Mouse (Mus musculus): Measurements from ENCODE around the gene Bmp2k. TPM values are rescaled to one million over a fixed set of nuclear protein-coding genes. Genes with fewer than 3 reads are reported as not detected.
"Not testable (repeated sequence)": the region's sequence is repeated elsewhere in the genome, so short reads cannot be mapped to it uniquely, and the experiment has no call there.

The Bmp2k gene
- total RNA-seq, 2 experiments from 2014 or later: 14.0 to 16.8 TPM

DNA sequence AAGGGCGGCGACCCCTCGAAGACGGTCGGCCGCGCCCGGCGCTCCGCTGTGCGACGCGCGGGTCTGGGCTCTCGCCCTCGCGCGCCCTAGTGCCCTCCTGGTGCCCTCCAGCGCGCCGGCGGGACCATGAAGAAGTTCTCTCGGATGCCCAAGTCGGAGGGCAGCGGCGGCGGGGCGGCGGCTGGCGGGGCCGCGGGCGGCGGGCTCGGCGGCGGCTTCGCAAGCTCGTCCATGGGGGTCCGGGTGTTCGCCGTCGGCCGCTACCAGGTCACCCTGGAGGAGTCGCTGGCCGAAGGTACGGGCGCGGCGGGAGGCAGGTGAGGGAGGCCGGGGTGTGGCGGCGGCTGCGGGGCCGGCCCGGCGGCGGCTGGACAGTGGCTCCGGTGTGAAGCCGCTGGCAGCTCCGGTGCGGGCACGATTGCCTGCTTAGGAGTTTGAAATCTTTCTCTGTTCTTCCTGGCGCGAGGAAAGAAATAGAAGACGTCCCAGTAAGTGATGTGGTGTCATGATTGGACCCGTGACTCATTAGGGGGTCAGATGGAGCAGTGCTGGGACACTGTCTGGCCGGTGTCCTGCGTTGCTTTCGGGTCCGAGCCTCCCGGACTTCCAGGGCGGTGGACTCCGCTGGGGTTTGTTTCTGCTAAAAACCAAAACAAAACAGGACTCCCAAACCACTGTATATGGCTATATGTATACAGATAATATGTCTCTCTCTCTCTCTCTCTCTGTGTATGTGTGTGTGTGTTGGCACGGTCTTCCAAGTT, 495 bp downstream of the Bmp2k start:
- ATAC-seq (replicated peaks; ENCODE audit: low FRiP score, low TSS enrichment, poor library complexity, severe bottlenecking): peak; percentile 57

DNA sequence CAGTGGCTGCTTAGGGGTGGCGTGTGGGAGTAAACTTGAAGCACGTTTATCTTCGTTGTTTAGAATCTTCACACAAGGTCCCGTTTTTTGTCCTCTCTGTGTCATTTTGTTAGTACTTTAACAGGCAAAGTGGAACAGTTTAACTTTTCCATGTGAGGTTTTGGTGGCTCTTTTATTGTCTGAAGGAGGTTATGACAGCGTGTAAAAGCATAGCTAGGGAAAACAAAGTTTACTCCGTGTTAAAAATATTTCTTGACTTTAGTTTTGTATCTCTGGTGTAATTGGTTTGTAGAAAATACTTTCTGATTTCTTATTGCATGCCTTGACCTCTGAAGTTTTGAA, 1.0 kb downstream of the Bmp2k start:
- ATAC-seq (replicated peaks; ENCODE audit: low FRiP score, low TSS enrichment, poor library complexity, severe bottlenecking): no peak; the same call in 1 of the 2 replicates

DNA sequence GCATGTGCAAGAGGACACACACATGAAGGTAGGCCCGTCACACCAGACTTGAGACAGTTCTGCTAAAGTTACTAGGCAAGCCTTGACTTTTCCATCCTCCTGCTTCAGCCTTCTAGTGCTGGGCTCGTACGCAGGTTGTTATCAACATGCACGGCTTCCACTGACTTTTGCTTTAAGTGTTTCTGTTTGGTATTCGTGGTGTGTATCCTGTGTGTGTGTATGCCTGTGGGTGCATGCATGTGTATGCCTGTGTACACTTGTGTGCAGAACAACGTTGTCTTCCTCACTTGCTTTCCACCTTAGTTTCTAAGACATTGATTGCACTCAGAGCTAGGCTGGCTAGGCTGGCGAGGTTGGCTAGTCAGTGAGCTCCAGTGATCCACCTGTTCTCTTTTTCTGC, 2.1 kb downstream of the Bmp2k start:
- no peak for ATAC-seq (replicated peaks; ENCODE audit: low FRiP score, low TSS enrichment, poor library complexity, severe bottlenecking)

GRCm38 (mm10) chr5:97000524-97000923, 3.0 kb downstream of the Bmp2k start:
- ATAC-seq (replicated peaks; ENCODE audit: low FRiP score, low TSS enrichment, poor library complexity, severe bottlenecking): no peak

GRCm38 (mm10) chr5:97001153-97001552, 3.7 kb downstream of the Bmp2k start:
- ATAC-seq (replicated peaks; ENCODE audit: low FRiP score, low TSS enrichment, poor library complexity, severe bottlenecking): no peak

DNA sequence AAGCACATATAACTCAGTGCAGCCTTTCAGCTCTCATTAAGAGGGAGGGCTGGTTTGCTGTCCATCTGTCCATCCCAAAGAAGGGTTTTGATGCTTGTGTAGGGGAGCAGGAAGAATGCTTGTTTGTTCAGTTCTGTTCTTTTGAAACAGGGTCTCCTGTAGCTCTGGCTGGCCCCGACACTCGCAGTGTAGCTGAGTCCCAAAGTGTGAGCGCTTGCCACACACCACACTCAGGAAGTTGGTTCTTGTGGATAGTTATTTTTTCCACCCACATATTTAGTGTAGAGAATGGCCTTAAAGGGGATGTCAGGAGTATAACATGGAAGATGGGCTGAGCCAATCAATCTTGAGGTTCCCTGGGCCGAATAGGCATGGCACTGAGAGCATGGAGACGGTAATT, 4.1 kb downstream of the Bmp2k start:
- no peak for ATAC-seq (replicated peaks; ENCODE audit: low FRiP score, low TSS enrichment, poor library complexity, severe bottlenecking)

- ATAC-seq (replicated peaks; ENCODE audit: low FRiP score, low TSS enrichment, poor library complexity, severe bottlenecking): no peak
Observed at GRCm38 (mm10) chr5:97002336-97002735, 4.8 kb downstream of the Bmp2k start.

DNA sequence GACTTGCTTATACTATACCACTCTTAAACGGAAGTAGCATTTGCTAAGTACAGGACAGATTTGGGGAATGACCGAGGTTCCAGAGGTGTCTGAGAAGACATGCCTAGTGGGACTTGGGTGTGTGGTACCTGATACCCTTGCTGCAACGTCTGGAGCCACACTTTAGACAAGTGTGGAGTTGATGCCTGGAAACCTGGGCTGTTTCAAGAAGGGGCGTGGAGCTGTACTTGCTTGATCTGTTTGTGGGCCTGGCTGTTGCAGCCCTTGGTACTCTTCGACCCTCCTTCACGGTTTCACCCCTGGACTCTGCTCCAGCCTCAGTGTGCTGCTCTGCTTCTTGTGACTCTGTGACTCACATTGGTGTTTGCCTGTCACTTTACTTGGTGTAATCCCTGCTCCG, 5.4 kb downstream of the Bmp2k start:
- ATAC-seq (replicated peaks; ENCODE audit: low FRiP score, low TSS enrichment, poor library complexity, severe bottlenecking): no peak

- ATAC-seq (replicated peaks; ENCODE audit: low FRiP score, low TSS enrichment, poor library complexity, severe bottlenecking): peak; percentile 23; the same call in 1 of the 2 replicates
Observed at GRCm38 (mm10) chr5:97004178-97005030, 6.9 kb downstream of the Bmp2k start.

DNA sequence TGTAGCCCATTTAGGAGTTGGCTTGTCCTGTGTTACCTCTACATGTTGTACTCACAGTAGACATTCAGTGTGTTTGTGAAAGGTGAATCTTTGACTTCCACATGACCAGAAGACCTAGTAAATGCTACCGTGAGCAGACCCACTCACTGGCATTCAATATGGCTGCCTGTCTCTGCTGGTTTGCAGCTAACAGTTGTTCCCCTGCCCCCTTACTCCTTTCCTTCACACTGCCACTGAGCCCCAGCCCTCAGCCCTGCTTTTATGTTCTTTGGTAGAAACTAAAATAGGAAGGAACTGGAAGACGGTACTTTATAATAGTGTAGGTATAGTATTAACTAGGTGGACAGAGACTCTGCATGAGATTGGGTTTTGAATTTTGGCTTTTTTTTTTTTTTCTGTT, 8.4 kb downstream of the Bmp2k start:
- no peak for ATAC-seq (replicated peaks; ENCODE audit: low FRiP score, low TSS enrichment, poor library complexity, severe bottlenecking)

GRCm38 (mm10) chr5:97006929-97007328, 9.4 kb downstream of the Bmp2k start:
- no peak for ATAC-seq (replicated peaks; ENCODE audit: low FRiP score, low TSS enrichment, poor library complexity, severe bottlenecking)

DNA sequence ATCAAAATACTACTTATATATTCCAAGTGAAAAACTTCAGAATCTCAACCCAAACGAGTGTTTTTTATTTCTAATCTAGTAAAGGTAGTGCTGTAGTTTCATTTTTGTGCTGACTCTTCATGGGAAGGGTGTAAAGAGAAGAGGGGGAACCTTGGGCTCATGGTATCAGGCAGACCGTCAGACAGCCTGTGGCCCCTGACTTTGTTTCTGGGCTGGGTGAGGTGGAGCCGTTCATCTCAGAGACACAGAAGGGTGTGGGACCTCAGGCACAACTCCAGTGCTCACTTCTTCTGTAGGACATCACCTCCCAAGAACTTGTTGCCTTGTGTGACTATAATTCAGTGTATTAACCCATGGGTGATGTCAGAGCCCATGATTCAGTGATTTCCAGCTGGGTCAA, 10.0 kb downstream of the Bmp2k start:
- peak; percentile 69 for ATAC-seq (replicated peaks; ENCODE audit: low FRiP score, low TSS enrichment, poor library complexity, severe bottlenecking)

DNA sequence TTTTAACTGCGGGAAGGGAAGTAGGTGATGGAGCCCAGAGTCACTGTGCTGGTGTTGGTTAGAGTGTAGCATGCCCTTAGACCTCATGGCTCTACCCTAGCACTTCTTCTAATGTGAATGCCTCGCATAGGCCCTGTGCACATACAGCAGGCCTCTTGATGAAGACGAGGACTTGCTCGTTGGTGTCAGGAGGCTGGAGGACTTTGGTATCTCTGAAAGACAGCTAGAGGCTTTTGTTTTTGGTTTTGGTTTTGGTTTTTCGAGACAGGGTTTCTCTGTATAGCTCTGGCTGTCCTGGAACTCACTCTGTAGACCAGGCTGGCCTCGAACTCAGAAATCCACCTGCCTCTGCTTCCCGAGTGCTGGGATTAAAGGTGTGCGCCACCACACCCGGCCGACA, 11.7 kb downstream of the Bmp2k start:
- not testable (repeated sequence) for ATAC-seq (replicated peaks; ENCODE audit: low FRiP score, low TSS enrichment, poor library complexity, severe bottlenecking)

GRCm38 (mm10) chr5:97009601-97010335, 12.3 kb downstream of the Bmp2k start:
- peak; percentile 58 for ATAC-seq (replicated peaks; ENCODE audit: low FRiP score, low TSS enrichment, poor library complexity, severe bottlenecking)

DNA sequence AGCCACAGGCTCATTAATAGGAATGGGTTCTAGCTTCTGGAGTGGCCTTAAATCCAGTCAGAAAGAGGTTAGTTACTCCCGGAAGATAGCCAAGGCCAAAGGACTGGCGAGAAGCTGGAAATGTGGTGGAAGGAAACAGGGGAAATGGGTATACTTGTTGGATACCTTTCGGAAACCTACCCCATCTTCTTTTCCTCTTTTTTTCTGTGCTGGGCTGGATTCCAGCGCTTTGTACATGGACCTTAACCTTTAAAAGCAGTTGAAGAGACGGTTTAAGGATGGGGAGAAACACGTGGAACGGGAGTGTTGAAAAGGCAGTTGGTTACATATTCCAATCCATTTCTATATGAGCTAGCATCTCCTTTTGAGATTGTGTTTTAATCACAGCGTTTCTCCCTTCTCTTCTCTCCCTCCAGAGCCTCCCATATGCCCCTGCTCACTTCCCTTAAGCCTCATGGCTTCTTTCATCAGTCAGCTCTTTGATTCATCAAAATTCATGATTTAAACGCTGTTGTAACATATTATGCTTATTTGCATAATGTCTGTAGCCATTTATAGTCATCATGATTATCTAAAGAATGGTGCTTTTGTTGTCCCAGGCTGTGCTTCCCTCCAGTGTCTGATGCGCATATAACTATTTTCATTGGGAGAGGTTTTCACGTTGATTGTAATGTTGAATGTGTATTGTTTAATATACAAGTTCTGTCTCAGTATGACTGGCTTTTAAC, 18.5 kb downstream of the Bmp2k start:
- no peak for ATAC-seq (replicated peaks; ENCODE audit: low FRiP score, low TSS enrichment, poor library complexity, severe bottlenecking)

GRCm38 (mm10) chr5:97016842-97017577, 19.5 kb downstream of the Bmp2k start:
- peak; percentile 40; the same call in 1 of the 2 replicates for ATAC-seq (replicated peaks; ENCODE audit: low FRiP score, low TSS enrichment, poor library complexity, severe bottlenecking)

DNA sequence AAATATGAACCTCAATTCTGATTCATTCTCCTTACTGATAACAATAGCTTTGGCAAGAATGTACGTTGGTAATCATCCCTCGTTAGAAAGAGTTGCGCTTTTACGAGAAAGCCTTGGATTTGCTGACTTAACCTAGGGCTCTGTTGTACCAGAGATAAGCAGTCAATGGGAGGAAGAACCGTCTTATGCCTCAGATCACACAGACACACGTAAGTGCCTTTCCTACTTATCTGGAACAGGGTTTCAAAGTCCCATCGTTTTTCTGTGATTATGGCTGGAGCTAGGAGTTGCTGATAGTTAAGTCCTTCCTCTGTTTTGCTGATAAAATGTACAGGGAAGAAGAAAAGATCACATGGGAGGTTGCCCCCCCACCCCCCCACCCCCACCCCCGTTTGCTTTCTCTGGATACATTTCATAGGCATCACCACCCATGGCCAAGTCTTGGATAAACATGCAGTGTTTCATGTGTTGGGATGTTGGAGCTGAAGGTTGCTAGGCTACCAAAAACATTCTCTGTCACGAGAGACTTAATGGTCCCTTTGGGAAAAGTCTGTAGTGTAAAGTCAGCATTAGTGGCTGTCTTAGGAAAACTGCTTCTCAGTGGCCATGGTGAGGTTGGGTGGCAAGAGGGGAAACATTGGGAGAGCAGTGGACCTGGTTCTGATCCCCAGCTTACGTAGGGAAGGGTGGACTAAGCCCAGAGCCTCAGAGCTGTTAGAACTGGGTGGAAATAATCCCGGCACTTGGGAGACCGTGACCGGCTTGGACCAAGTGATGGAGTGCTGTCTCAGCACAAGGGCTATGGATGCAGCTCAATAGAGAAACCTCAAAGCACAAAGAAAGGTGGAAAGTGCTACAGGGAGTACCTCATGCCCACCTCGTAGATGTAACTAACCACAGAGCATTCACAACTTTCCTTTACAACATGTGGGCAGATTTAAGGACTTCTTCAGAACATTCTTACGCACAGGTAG, 25.1 kb downstream of the Bmp2k start:
- ATAC-seq (replicated peaks; ENCODE audit: low FRiP score, low TSS enrichment, poor library complexity, severe bottlenecking): peak; percentile 97

DNA sequence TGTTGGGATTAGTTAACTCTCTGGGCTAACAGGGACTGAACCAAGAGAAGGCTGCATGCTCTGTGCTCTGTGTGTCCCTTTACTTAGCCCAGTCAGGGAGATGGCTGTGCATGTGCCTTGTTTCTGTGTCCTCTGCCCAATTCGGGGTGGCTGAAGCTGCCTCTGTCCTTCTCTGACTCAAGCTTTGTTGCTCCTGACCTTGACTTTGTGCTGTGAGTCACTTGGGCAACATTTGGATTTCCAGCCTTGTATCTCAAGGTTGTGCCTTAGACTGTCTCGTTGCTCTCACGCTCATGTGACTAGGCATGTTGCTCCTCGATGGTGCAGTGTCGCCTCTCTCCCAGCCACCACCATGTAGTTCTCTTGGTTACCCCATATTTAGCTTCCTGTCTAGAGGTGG, 27.3 kb downstream of the Bmp2k start:
- no peak for ATAC-seq (replicated peaks; ENCODE audit: low FRiP score, low TSS enrichment, poor library complexity, severe bottlenecking)

All from megakaryocyte-erythroid progenitor cell, adult 5-6 weeks (primary cell).